Mouse (Mus musculus): ENCODE results near the gene Abcb9.

GRCm38 (mm10) chr5:124122357-124122756 lies 26.8 kb upstream of the Abcb9 start:
- TF ChIP-seq POLR2A (IDR thresholded peaks at IDR 0.05; ENCODE audit: low read depth, low read length): no peak
- TF ChIP-seq CTCF (IDR thresholded peaks at IDR 0.05; ENCODE audit: borderline replicate concordance, insufficient read depth, low read length): no peak
